30 mouse cellular contexts compared by ENCODE assay signal in the genomic region with DNA sequence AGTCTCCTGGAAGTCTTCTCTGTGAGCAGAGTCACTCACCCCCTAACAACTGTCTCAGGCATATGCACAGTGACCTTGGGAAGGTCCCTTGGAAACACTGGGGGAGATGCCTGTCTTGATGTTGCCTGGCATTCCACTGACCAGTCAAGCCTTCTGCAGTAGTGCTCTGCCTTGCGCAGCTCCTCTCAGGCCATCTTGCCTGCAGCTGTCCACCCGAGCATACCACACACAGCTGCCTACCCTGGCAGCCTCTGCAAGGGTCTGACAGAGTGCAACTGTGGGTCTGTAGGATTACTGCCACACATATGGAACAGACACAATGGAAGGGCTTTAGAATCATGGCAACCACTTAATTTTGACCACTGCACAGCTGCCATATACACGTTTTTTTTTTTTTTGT. TPM values are rescaled to one million over a fixed set of nuclear protein-coding genes. Genes with fewer than 3 reads are reported as not detected.
DNase-seq lines count a peak whose midpoint lies in the region; ATAC-seq and TF ChIP-seq lines count a peak whose summit lies in the region.
"Had no signal": no experiment of that assay in that cellular context is flagged by ENCODE, and none has a peak within 500 bp of the region (broad histone marks: within the 10 kb centered on the region; RNA-seq: fewer than 3 reads in every experiment).

No protein-coding gene starts in this region.

- H3K9ac ChIP-seq in kidney, postnatal 0 days (ENCODE audit: low read depth, low read length), result no peak overlapping the region
- no peak overlapping the region for H3K9ac ChIP-seq in limb, embryonic 12.5 days (replicated peaks)
- no peak overlapping the region for H3K9ac ChIP-seq in forebrain, embryonic 13.5 days
- H3K9ac ChIP-seq: embryonic facial prominence, embryonic 13.5 days; forebrain, embryonic 12.5 days; heart, embryonic 15.5 days; hindbrain, embryonic 12.5 days; liver, embryonic 13.5 days; neural tube, embryonic 13.5 days had no signal

- H3K36me3 ChIP-seq in kidney, postnatal 0 days (ENCODE audit: insufficient read depth, low read length), result no peaks in the 10 kb centered on the region
- no peaks in the 10 kb centered on the region for H3K36me3 ChIP-seq in limb, embryonic 12.5 days
- no peaks in the 10 kb centered on the region for H3K36me3 ChIP-seq in forebrain, embryonic 13.5 days (ENCODE audit: poor library complexity, severe bottlenecking)
- H3K36me3 ChIP-seq: embryonic facial prominence, embryonic 13.5 days; forebrain, embryonic 12.5 days; heart, embryonic 10.5 days; hindbrain, embryonic 12.5 days; liver, embryonic 13.5 days; midbrain, embryonic 10.5 days; neural tube, embryonic 13.5 days had no signal

- no peak overlapping the region for H3K4me3 ChIP-seq in kidney, postnatal 0 days (replicated peaks; ENCODE audit: low read depth, low read length)
- H3K4me3 ChIP-seq in limb, embryonic 12.5 days (replicated peaks), result no peak overlapping the region
- no peak overlapping the region for H3K4me3 ChIP-seq in forebrain, embryonic 13.5 days
- H3K4me3 ChIP-seq: embryonic facial prominence, embryonic 13.5 days; forebrain, embryonic 12.5 days; heart, embryonic 10.5 days; heart, embryonic 15.5 days; hindbrain, embryonic 12.5 days; liver, embryonic 13.5 days; midbrain, embryonic 10.5 days; neural tube, embryonic 13.5 days had no signal

- ATAC-seq in kidney, postnatal 0 days (replicated peaks; ENCODE audit: low FRiP score, low read depth), result no peak
- peak; percentile 44 for ATAC-seq in Patski
- ATAC-seq in limb, embryonic 12.5 days (ENCODE audit: insufficient number of reproducible peaks, insufficient read depth, low FRiP score, low TSS enrichment, low read depth), result peak; percentile 64
- no peak for ATAC-seq in forebrain, embryonic 13.5 days
- ATAC-seq: intestine, postnatal 0 days; lung, postnatal 0 days had no signal

- H3K9me3 ChIP-seq in kidney, postnatal 0 days (replicated peaks; ENCODE audit: low read length), result no peaks in the 10 kb centered on the region
- no peaks in the 10 kb centered on the region for H3K9me3 ChIP-seq in limb, embryonic 12.5 days
- H3K9me3 ChIP-seq in forebrain, embryonic 13.5 days (replicated peaks), result no peaks in the 10 kb centered on the region
- H3K9me3 ChIP-seq: embryonic facial prominence, embryonic 13.5 days; forebrain, embryonic 12.5 days; G1E; heart, embryonic 10.5 days; heart, embryonic 15.5 days; hindbrain, embryonic 12.5 days; liver, embryonic 13.5 days; midbrain, embryonic 10.5 days; neural tube, embryonic 13.5 days had no signal

- no peaks in the 10 kb centered on the region for H3K27me3 ChIP-seq in kidney, postnatal 0 days (ENCODE audit: insufficient read depth, low read length)
- H3K27me3 ChIP-seq in Patski, result no peaks in the 10 kb centered on the region
- H3K27me3 ChIP-seq in limb, embryonic 12.5 days, result 0 out of 2 replicates have a peak, but pooled peaks cover 3% of the 10 kb centered on the region
- no peaks in the 10 kb centered on the region for H3K27me3 ChIP-seq in forebrain, embryonic 13.5 days
- H3K27me3 ChIP-seq: embryonic facial prominence, embryonic 13.5 days; forebrain, embryonic 12.5 days; heart, embryonic 15.5 days; hindbrain, embryonic 12.5 days; liver, embryonic 13.5 days; neural tube, embryonic 13.5 days had no signal

- WGBS in kidney, postnatal 0 days, result 56% methylated on average over 3 of the region's 3 CpGs
- WGBS in limb, embryonic 12.5 days, result 71% methylated on average over 3 of the region's 3 CpGs
- 77% methylated on average over 3 of the region's 3 CpGs for WGBS in forebrain, embryonic 13.5 days

- POLR2A ChIA-PET in Patski (lab: Charles Lee), result no interaction called here

- TF ChIP-seq CTCF in kidney, postnatal 0 days (IDR thresholded peaks at IDR 0.05; ENCODE audit: low read depth), result no peak
- no peak for TF ChIP-seq CTCF in Patski (IDR thresholded peaks at IDR 0.05)

- CTCF ChIA-PET in Patski (lab: Charles Lee), result no interaction called here

- in situ Hi-C loops in Patski (cut with MboI; ENCODE audit: low pct_unique_long_range_greater_than_20kb), result no loop called here

- no peaks in the 10 kb centered on the region for H3K4me1 ChIP-seq in kidney, postnatal 0 days (replicated peaks; ENCODE audit: insufficient read depth, low read length)
- H3K4me1 ChIP-seq in limb, embryonic 12.5 days (replicated peaks), result peaks cover 20% of the 10 kb centered on the region
- 0 out of 2 replicates have a peak, but pooled peaks cover 6% of the 10 kb centered on the region for H3K4me1 ChIP-seq in forebrain, embryonic 13.5 days

- H3K27ac ChIP-seq in kidney, postnatal 0 days, result no peak overlapping the region
- H3K27ac ChIP-seq in limb, embryonic 12.5 days, result no peak overlapping the region
- H3K27ac ChIP-seq in forebrain, embryonic 13.5 days, result no peak overlapping the region
- H3K27ac ChIP-seq: embryonic facial prominence, embryonic 13.5 days; forebrain, embryonic 12.5 days; heart, embryonic 10.5 days; heart, embryonic 15.5 days; hindbrain, embryonic 12.5 days; liver, embryonic 13.5 days; macrophage; midbrain, embryonic 10.5 days; neural tube, embryonic 13.5 days had no signal

- no peak overlapping the region for H3K4me2 ChIP-seq in kidney, postnatal 0 days (ENCODE audit: low read length)
- H3K4me2 ChIP-seq in limb, embryonic 12.5 days, result no peak overlapping the region
- no peak overlapping the region for H3K4me2 ChIP-seq in forebrain, embryonic 13.5 days
- H3K4me2 ChIP-seq: embryonic facial prominence, embryonic 13.5 days; forebrain, embryonic 12.5 days; heart, embryonic 15.5 days; hindbrain, embryonic 12.5 days; liver, embryonic 13.5 days; neural tube, embryonic 13.5 days had no signal

- DNase-seq in heart, adult 11 months, result peak; percentile 83
- DNase-seq in heart, postnatal 4 days, result no peak
- peak; percentile 30 for DNase-seq in kidney, postnatal 0 days (ENCODE audit: low spot score)
- no peak for DNase-seq in kidney, postnatal 25 days
- DNase-seq in Patski (ENCODE audit: low read depth, low spot score), result no peak
- no peak for DNase-seq in gastrocnemius, postnatal 4 days (ENCODE audit: low spot score in 2 of 2)
- DNase-seq: adrenal gland, postnatal 10 days; cerebellum, adult 11 months; cerebellum, adult 9-11 months; embryo, embryonic 11 days; gastrocnemius, postnatal 10 days; layer of hippocampus, postnatal 36 days; liver, embryonic 13.5 days; lung, adult 18-20 months; right cerebral cortex, adult 18-20 months; thymus, adult 2 months; thymus, postnatal 36 days had no signal

RNA-seq across cellular contexts. Expression of a gene that starts 32.8 kb away (rescaled TPM):
- total RNA-seq in heart, postnatal 4 days (2021), result 1 to 10 TPM; 7.9 to 8.1 TPM
- polyA plus RNA-seq in kidney, postnatal 0 days (2015; fragmentation: Nextera tagmentation; extraction: Ambion mirVana), result 7.8 and 8.7 TPM in 2 replicates
- 17.6 TPM for polyA plus RNA-seq in Patski (2021)
- 9.9 and 12.0 TPM in 2 replicates for polyA plus RNA-seq in limb, embryonic 12.5 days (2016; fragmentation: Nextera tagmentation; extraction: Ambion mirVana)
- 10 to 100 TPM; 22.4 to 25.2 TPM for total RNA-seq in gastrocnemius, postnatal 4 days (2021)
- 8.0 and 8.3 TPM in 2 replicates for polyA plus RNA-seq in forebrain, embryonic 13.5 days (2015; fragmentation: Nextera tagmentation; extraction: Ambion mirVana)

RNA-seq across cellular contexts. Expression of a gene that starts 33.0 kb away (rescaled TPM):
- total RNA-seq in heart, postnatal 4 days (2021), result under 1 TPM; 0.36 to 0.48 TPM
- 0.43 and 0.54 TPM in 2 replicates for polyA plus RNA-seq in kidney, postnatal 0 days (2015; fragmentation: Nextera tagmentation; extraction: Ambion mirVana)
- polyA plus RNA-seq in Patski (2021), result 0.53 TPM
- 0.14 and 0.47 TPM in 2 replicates for polyA plus RNA-seq in limb, embryonic 12.5 days (2016; fragmentation: Nextera tagmentation; extraction: Ambion mirVana)
- total RNA-seq in gastrocnemius, postnatal 4 days (2021), result under 1 TPM; 0.23 to 0.49 TPM
- polyA plus RNA-seq in forebrain, embryonic 13.5 days (2015; fragmentation: Nextera tagmentation; extraction: Ambion mirVana), result 0.26 and 0.48 TPM in 2 replicates

Comparison
In these comparisons a context has a peak if more than half of its experiments do, and no peak if none do; other contexts are left out.
1. DNase-seq: peak in heart, adult 11 months (single experiment) and kidney, postnatal 0 days (single experiment); none in heart, postnatal 4 days (single experiment), kidney, postnatal 25 days (0 of 2), Patski (single experiment) and gastrocnemius, postnatal 4 days (0 of 2).
2. ATAC-seq: peak in Patski (single experiment) and limb, embryonic 12.5 days (single experiment); none in kidney, postnatal 0 days (single experiment) and forebrain, embryonic 13.5 days (single experiment).